Mouse (Mus musculus) monocyte, adult 5-6 weeks (primary cell): ENCODE results near the gene Bglap. TPM values are rescaled to one million over a fixed set of nuclear protein-coding genes. Genes with fewer than 3 reads are reported as not detected.
A peak's percentile ranks its signal among the peaks of the same experiment; 100 is the strongest.
"Not testable (repeated sequence)": the region's sequence is repeated elsewhere in the genome, so short reads cannot be mapped to it uniquely, and the experiment has no call there.

Experiments
- ATAC-seq: fragments of 153-309, 156-312 bp; replicated peaks from 2 replicates; pipeline ENCODE4 v1.8.0; 2017; ENCODE audit warnings: mild to moderate bottlenecking; ENCODE audit not compliant: low TSS enrichment, insufficient number of reproducible peaks, severe bottlenecking, poor library complexity, low FRiP score
- total RNA-seq: library from RNA; stranded (forward); fragments of 200-1000, 200-491, 200-594 nt; gene quantifications from 3 replicates; pipeline ENCODE4 v1.2.3, GENCODE M21; 2017

The Bglap gene
- total RNA-seq, 1 experiment from 2014 or later: not detected

GRCm38 (mm10) chr3:88398666-88399065, 14.4 kb upstream of the Bglap start:
- no peak for ATAC-seq

DNA sequence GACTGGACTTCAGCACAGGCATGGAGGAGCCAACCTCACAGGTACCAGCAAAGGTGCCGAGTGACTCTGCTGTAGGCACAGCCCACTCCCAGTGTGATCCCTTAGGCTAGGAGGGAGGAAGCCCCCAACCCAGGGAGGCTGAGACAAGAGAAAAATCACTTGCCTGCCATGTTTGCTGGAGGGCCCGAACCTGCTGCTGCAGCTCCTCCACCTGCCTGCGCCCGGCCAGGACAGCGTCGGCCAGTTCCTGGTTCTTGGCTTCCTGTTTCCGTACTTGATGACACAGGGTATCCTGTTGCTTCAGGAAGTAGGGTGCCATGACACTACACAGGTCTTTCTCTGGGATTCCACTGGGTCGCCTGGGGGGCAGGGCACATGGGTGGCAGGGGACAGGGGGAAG, 11.5 kb upstream of the Bglap start:
- no peak for ATAC-seq

GRCm38 (mm10) chr3:88395288-88395687, 11.0 kb upstream of the Bglap start:
- ATAC-seq: 0 out of 2 replicates have a peak, but pooled peaks have one; percentile 11

GRCm38 (mm10) chr3:88393776-88394375, 9.6 kb upstream of the Bglap start:
- ATAC-seq: no peak

GRCm38 (mm10) chr3:88382383-88382782, 1.9 kb downstream of the Bglap start:
- not testable (repeated sequence) for ATAC-seq

GRCm38 (mm10) chr3:88381389-88382315, 2.6 kb downstream of the Bglap start:
- ATAC-seq: peak; percentile 57; the same call in 1 of the 2 replicates

DNA sequence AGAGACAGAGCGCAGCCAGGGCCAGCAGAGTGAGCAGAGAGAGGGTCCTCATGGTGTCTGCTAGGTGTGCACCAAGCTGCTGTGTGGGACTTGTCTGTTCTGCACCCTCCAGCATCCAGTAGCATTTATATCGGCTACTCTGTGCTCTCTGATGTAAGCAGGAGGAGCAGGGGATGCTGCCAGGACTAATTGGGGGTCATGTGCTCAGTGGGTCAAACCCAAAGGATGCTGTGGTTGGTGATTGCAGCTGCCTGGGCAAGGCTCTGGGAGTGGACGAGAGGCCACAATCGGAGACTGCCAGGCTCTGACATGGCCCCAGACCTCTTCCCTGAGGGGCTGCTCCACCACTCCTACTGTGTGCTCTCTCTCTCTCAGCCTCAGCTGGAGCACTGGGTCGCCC, 5.7 kb downstream of the Bglap start, which contains the start of gene Bglap2:
Gene Bglap2, minus strand, starts transcription at position 101 of the 400 bp plus-strand sequence.
- not testable (repeated sequence) for ATAC-seq

DNA sequence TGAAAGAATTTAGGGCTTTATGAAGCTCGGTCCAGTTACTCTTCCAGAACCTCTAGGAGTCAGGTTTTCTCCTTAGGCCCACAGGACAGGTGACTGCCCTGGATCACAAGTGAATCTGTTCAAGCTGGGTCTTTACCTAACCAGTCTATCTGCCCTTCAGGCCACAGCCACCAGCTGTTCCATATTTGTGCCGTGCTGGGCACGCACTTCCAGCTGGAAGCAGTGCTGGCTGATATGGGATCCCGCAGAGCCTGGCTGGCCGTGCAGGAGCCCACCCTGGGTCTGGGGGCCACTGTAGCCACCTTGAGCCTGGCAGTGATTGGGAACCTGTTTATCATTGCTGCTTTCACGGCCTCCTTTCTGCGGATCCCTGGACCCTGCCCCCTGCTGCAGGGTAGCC, 7.6 kb downstream of the Bglap start:
- ATAC-seq: not testable (repeated sequence)

DNA sequence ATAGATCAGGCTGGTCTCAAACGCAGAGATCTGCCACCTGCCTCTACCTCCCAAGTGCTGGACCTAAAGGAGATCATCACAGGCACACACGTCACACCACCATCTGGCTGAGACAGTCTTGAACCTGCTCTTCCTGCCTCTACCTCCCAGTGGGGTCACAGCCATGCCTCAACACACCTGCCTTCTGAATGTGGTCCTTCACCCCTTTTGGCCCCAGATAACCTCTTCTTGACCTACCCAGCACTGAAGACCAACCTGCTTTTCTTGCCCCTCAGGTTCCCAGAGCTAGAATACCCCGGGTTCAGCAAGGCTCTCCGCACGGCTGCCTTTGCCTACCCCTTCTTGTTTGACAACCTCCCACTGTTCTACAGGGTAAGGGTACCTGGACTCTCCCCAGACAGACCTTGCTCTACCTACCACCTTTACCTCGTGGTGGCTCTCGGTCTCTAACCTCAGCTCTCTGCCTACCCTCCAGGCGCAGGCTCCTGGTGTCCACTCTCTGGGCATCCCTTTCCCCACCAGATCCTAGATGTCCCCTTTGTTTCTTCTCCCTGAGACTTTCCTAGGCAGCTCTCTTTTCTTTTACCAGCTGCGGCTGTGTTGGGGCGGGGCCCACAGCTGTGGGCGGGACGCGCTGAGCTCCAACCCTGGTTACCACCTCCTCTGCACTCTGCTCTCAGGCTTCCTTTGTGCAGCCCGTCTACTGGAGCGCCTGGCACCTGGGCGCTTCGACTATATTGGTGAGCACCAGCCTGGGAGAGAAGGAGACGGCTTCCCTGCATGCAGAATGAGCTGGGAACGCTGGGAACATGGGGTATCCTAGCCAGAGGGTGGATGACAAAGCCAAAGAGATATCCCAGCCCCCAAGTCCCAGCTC, 8.3 kb downstream of the Bglap start:
- 0 out of 2 replicates have a peak, but pooled peaks have one; percentile 23 for ATAC-seq

GRCm38 (mm10) chr3:88372643-88373042, 11.6 kb downstream of the Bglap start, which contains the start of gene Bglap3:
Gene Bglap3, minus strand, starts transcription at chr3:88372743.
- not testable (repeated sequence) for ATAC-seq

DNA sequence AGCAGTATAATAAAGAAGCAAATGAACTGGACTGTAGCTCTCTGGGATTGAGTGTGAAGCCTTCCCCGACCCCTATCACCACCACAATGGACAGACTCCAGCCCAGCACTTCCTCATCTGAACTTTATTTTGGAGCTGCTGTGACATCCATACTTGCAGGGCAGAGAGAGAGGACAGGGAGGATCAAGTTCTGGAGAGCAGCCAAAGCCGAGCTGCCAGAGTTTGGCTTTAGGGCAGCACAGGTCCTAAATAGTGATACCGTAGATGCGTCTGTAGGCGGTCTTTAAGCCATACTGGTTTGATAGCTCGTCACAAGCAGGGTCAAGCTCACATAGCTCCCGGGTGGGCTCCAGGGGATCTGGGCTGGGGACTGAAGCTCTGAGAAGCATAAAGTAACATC, 15.8 kb downstream of the Bglap start:
- not testable (repeated sequence) for ATAC-seq

GRCm38 (mm10) chr3:88367517-88367916, 16.7 kb downstream of the Bglap start:
- ATAC-seq: not testable (repeated sequence)

DNA sequence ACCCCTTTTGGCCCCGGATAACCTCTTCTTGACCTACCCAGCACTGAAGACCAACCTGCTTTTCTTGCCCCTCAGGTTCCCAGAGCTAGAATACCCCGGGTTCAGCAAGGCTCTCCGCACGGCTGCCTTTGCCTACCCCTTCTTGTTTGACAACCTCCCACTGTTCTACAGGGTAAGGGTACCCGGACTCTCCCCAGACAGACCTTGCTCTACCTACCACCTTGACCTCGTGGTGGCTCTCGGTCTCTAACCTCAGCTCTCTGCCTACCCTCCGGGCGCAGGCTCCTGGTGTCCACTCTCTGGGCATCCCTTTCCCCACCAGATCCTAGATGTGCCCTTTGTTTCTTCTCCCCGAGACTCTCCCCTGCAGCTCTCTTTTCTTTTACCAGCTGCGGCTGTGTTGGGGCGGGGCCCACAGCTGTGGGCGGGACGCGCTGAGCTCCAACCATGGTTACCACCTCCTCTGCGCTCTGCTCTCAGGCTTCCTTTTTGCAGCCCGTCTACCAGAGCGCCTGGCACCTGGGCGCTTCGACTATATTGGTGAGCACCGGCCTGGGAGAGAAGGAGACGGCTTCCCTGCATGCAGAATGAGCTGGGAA, 17.3 kb downstream of the Bglap start:
- 0 out of 2 replicates have a peak, but pooled peaks have one; percentile 31 for ATAC-seq

GRCm38 (mm10) chr3:88365705-88366361, 18.4 kb downstream of the Bglap start:
- no peak for ATAC-seq

- no peak for ATAC-seq
These were observed 19.9 kb downstream of the Bglap start, which contains the start of gene Paqr6 for GRCm38 (mm10) chr3:88364337-88364736. Gene Paqr6, plus strand, starts transcription at chr3:88364584.

DNA sequence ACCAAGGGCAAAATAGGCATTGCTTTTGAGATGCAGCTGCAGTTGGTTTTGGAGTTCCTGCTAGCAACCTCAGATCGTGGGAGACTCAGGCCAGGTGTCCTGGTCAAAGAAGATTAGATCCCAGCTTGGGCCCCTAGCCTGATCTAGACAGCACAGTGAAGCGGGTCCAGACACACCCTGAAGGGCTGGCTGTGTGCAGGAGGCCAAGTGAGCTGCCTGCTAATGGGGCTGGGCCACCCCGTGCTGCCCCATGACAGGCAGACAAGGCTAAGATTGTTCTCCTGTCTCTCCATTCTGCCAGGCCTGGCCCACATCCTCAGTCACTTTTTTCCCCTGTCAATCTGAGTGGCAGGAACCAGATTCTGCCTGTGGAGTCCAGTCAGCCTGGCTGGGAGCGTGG, 20.6 kb downstream of the Bglap start:
- no peak for ATAC-seq

DNA sequence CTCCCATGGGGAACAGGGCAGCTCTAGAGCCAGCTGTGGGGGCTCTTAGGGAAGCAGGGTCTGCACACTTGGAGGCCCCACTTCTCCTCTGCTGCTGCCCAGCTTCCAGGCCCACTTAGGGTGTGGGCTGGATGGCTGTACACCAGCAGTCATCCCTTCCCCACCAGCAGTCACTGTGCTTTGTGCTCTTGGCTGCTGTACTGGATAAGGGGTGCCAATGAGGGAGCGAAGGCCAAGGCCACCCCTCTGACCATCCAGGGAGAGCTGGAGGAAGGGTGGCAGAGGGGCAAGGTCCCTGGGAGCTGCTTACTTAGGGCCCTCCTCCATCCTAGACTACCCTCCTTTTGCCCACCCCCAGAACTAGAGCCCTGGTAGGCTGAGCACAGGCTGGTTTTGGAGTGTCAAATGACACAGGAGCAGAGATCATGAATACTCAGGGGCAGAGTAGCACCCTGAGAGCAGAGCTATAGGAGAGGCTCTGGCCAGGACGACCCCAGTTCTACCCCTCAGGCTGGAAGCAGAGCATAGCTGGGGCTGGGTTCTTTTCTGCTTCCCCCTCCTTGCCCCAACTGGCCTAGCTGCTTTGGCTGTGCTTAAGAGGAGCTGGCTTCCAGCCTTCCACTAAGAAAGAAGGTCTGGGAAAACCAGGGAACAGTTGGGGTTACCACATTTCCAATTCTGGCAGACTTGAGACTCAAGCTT, 22.5 kb downstream of the Bglap start:
- ATAC-seq: no peak
